Mouse (Mus musculus) lung, adult 2 months (tissue): ENCODE results near the gene Prnd.

Experiments
- CTCF ChIP-seq: fragments of 200-500 bp; IDR thresholded peaks from 2 replicates; pipeline ENCODE4 v1.5.1; 2011; ENCODE audit warnings: mild to moderate bottlenecking, low read length, control low read depth; ENCODE audit not compliant: insufficient read depth
- POLR2A ChIP-seq: fragments of 200-500 bp; IDR thresholded peaks from 2 replicates; pipeline ENCODE4 v1.6.1; 2011; ENCODE audit warnings: low read depth, mild to moderate bottlenecking, control low read depth, low read length, borderline replicate concordance; ENCODE audit errors: extremely low read depth

DNA sequence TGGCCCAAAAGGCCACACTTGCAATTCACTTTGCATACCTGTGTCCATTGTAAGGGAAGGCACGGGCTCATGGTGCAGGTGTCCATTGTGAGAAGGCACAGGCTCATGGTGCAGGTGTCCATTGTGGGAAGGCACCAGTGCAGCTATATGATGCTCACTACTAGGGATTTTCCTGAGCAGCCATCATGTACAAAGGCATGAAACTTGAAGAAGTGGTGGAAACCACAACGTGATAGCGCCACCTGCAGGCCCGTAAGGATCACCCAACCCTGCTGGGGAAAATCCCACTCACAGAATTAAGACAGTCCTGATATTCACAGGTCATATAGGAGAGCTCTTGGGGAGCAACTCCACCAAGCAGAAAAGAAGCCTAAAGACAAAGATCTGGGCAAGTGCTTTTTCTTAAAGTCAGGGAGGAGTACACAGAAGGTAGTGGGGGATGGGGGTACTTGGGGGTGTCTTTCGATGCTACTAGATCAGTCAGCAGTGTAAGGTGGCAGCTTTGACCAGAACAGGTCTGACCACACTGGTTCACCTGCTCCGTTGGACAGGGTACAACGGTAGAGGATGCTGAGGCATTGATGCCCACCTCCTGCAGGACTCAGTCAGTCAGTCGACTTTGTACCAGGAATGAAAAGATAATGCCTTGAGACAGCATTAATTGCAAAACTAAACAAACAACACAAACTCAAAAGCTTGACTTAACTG, 11.1 kb upstream of the Prnd start:
- TF ChIP-seq CTCF (peak; percentile 80), POLR2A (no peak)
